Mouse (Mus musculus): ENCODE measurements around the gene Art5.

The Art5 gene

DNA sequence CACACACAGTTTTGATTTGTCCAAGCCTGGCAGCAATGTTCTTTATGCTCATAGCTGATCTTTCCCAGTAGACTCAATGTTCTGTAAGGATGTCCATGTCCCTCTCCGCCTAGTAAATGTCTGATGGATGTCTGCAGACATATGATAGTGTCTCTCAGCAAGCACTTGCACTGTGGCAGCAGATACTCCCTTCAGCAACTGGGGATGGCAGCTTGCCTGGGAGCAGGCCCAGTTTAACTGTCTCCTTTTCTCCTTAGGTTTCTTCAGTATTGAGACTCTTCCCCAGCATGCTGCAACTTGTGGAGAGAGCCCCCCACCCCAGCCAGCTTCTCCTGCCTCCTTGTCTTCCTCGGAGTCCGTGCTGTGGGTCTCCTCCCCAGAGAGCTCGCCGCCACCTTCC, 27.5 kb downstream of the Art5 start:
- no peak for DNase-seq (ENCODE audit: low read depth, low spot score)

DNA sequence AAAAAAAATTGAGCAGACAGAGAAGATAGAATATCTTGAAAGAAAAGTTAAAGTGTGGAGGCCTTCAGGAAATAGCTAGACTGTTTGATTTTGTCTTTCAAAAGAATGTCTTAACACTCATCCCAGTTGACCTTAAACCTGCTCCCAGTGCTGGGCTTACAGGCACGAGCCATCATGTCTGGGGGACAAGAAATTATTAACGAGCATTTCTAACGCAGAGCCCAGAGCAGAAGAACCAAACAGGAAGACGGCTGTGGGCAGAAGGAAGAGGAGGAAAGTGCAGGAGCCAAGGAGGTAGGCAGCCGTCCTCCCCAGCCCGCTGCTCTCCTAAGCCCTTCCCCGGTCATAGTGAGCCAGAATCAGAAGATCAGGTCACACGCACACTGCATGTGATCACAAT, 29.0 kb downstream of the Art5 start:
- no peak for DNase-seq (ENCODE audit: low read depth, low spot score)

DNA sequence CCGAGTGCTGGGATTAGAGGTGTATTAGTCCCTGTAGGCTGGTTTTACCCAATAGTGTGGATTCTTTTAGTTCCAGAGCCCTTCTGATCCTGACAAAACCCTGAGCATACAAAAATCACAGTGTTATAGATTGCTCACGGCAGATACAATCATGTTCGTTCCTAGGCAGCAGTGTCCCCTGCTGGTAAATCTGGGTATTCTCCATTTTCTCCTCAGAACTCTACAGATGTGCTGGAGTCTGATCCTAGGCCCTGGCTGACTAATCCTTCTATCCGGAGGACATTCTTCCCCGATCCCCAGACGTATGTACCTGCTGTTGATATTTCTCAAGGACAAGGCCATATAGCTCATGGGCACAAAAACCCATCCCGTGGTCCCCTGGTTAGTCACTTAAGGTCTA, 30.8 kb downstream of the Art5 start:
- DNase-seq (ENCODE audit: low read depth, low spot score): peak; percentile 53

DNA sequence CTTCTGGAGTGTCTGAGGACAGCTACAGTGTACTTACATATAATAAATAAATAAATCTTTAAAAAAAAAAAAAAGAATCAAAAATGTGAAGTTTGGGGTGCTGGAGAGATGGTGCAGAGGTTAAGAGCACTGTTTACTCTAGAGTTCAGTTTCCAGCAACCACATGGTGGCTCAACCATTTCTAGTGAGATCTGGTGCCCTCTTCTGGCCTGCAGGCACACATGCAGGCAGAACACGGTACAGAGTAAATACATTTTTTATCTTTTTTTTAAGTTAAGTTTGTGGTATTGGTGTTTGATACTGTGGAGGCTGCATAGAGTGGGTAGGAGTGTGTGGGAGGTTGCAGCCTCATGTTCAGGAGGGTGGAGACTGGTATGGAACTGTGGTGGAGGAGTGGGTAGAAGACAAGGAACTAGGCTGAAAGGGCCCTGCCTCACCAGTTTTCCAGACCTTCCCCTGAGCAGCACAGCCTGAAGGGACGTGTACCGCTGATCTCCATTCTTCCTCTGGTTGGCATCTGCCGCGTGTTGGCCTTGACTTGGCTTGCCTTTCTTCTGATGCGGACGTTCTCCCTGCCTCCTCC, 32.5 kb downstream of the Art5 start:
- peak; percentile 72 for DNase-seq (ENCODE audit: low read depth, low spot score)

DNA sequence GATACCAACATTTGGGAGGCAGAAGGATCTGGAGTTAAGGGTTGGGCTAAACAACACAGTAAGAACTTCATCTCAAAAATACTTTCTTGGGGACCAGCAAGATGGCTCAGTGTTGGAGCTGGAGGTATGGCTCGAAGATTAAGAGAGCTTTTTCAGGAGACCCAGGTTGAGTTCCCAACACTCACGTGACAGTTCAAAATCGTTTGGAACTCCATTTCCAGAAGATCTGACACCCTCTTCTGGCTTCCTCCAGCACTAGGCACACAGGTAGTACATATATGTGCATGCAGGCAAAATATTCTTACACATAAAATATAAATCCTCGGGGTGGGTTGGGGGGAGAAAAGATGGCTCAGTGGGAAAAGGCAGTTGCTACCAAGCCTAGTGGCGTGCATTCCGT, 42.9 kb downstream of the Art5 start:
- DNase-seq (ENCODE audit: low read depth, low spot score): no peak

DNA sequence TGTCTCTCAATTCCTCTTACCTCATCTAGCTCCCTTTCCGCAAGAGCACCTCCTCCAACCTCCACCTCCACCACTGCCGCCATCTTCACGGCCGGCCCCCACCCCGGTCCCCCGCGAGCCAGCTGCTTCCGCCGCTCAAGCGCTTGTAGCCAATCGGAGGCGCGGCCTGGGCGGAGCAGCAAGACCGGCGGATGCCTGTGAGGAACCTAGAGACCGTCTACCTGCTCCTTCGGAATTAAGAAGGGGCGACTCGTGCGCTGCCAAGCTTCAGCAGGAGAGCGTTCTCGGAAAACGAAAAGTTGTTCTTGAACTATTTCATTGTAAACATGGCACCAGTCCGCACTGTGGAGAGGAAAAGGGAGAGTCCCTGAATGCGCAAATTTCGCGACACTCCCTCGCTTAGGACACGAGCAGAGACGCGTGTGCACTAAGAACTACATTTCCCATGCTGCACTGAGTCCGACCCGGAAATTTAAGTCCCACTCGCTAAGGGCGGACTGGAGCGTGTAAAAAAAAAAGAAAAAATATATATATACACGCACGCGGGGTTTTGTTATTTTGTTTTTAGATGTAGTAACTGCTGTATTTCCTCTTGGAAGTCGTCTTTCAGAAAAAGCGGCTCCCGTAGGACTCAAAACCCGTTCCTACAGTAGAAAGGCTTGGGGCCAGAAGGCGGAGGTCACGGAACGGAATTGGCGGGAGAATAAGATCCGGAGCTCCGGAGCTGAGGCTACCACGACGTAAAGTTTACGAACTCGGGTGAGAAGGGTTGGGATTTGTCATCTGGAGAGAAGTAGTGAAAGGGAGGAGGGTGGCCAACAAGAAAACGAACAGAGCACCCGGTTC, 44.0 kb downstream of the Art5 start, which contains the start of the genes Rnf121, Xndc1 and Xntrpc:
TSS of gene Rnf121 (minus strand) at position 424 of the 846 bp plus-strand sequence.
TSS of gene Xndc1 (plus strand) at position 466 of the 846 bp plus-strand sequence.
TSS of gene Xntrpc (plus strand) at position 668 of the 846 bp plus-strand sequence.
- peak; percentile 94 for DNase-seq (ENCODE audit: low read depth, low spot score)

DNA sequence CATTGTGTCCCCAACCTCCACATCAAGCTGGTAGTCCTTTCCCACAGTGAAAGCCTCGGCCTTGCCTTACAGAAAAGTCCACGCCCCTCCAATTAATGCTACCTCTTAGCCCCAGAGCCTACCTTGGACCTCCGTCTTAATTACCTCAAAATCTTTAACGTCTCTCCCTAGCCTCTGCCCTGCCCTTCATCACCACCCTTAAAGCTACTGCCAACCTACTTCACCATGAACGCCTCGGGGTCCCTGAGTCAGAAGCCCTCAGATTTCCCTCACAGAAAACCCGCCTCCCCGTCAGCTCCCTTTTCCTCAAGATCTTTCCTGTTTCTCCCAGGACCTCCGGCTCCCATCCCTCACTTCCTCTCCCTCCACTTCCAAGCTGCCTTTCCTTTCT, 44.6 kb downstream of the Art5 start:
- no peak for DNase-seq (ENCODE audit: low read depth, low spot score)

DNA sequence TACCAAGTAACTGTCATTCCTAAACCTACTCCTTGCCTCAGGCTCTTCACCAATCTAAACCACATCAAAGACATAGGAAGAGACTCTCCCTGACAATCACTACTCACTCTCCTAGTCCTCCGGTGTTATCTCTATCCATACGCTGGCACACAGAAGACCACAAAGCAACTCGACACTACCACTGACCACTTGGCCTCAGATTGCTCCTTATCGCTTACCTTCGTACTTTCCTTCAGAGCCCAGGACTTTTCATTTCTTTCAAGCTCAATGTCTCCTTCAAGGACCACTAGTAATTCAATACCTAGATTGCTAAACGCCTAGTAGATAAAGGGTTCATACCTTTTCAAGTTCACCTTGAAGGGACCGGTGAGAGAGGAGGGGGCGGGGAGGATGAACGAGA, 45.4 kb downstream of the Art5 start:
- DNase-seq (ENCODE audit: low read depth, low spot score): no peak

DNA sequence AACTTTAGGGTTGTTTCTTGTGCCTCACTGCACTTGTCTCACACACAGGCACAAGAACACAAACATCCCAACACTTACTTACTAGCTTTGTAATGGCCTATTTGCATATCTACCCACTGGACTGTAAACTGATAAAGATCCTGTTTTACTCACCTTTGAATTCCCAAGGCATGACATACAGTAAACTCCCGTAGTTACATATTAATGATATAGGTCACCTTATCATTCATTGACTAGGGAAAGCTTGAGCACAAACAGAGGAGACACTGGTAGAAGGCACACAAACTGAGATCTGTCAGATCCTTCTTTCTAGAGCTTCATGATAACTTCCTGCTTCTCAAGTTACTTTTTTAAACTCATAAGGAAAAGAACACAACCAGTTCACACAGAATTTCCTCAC, 47.1 kb downstream of the Art5 start:
- no peak for DNase-seq (ENCODE audit: low read depth, low spot score)

DNA sequence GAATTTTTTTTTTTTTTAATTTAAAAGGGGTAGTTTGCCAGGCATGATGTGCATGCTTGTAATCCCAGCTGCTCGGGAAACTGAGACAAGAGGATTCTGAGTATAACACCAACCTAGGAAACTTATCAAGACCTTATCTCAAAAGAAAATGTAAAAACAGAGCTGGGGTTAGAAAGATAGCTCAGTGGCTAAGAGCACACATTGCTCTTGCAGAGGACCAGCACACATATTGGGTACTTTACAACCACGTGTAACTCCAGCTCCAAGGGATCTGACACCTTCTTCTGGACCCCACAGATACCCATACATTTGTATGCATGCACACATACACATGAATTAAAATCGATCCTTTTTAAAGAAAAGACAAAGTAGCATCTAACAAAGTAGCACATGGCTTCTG, 47.9 kb downstream of the Art5 start:
- no peak for DNase-seq (ENCODE audit: low read depth, low spot score)

DNA sequence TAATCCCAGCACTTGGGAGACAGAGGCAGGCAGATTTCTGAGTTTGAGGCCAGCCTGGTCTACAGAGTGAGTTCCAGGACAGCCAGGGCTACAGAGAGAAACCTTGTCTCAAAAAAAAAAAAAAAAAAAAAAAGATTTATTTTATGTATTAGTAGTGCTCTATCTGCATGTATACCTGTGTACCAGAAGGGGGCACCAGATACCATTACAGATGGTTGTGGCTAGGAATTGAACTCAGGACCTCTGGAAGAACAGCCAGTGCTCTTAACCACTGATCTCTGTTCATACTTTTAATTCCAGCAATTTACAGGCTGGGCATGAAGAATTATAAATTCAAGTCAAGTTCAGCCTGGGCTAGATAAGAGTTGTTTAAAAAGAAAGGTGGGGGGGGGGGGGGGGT, 60.8 kb downstream of the Art5 start:
- peak; percentile 38 for DNase-seq (ENCODE audit: low read depth, low spot score)
